10 mouse cellular contexts compared by ENCODE assay signal in genomic region chr16:38985411-38985810, GRCm38 (mm10).
DNase-seq lines count a peak whose midpoint lies in the region; ATAC-seq and TF ChIP-seq lines count a peak whose summit lies in the region.
"Had no signal": no experiment of that assay in that cellular context is flagged by ENCODE, and none has a peak within 500 bp of the region (broad histone marks: within the 10 kb centered on the region; RNA-seq: fewer than 3 reads in every experiment).

No protein-coding gene starts in this region.

- H3K4me2 ChIP-seq in forebrain, postnatal 0 days (ENCODE audit: low read depth): no peak overlapping the region
- no peak overlapping the region for H3K4me2 ChIP-seq in forebrain, embryonic 13.5 days
- no peak overlapping the region for H3K4me2 ChIP-seq in lung, postnatal 0 days (replicated peaks; ENCODE audit: low read depth, low read length)
- no peak overlapping the region for H3K4me2 ChIP-seq in hindbrain, embryonic 16.5 days (ENCODE audit: low read length)
- H3K4me2 ChIP-seq in neural tube, embryonic 14.5 days (ENCODE audit: low read depth, low read length): no peak overlapping the region

- H3K27ac ChIP-seq in forebrain, postnatal 0 days (ENCODE audit: low read depth, low read length): no peak overlapping the region
- H3K27ac ChIP-seq in forebrain, embryonic 13.5 days: no peak overlapping the region; the same call in 1 of the 2 replicates
- H3K27ac ChIP-seq in lung, postnatal 0 days (ENCODE audit: low read length): no peak overlapping the region
- H3K27ac ChIP-seq in hindbrain, embryonic 16.5 days (ENCODE audit: low read depth, low read length): no peak overlapping the region
- H3K27ac ChIP-seq in neural tube, embryonic 14.5 days (ENCODE audit: low read depth, low read length): no peak overlapping the region

- TF ChIP-seq EP300 in lung, postnatal 0 days (IDR thresholded peaks at IDR 0.05): no peak

- no peak overlapping the region for H3K9ac ChIP-seq in forebrain, postnatal 0 days
- no peak overlapping the region for H3K9ac ChIP-seq in forebrain, embryonic 13.5 days
- no peak overlapping the region for H3K9ac ChIP-seq in lung, postnatal 0 days (replicated peaks; ENCODE audit: low read depth)
- H3K9ac ChIP-seq in hindbrain, embryonic 16.5 days (ENCODE audit: low read depth, low read length): no peak overlapping the region
- H3K9ac ChIP-seq in neural tube, embryonic 14.5 days (replicated peaks; ENCODE audit: low read depth, low read length): no peak overlapping the region

- H3K4me1 ChIP-seq in forebrain, postnatal 0 days (ENCODE audit: insufficient read depth): no peaks in the 10 kb centered on the region
- H3K4me1 ChIP-seq in forebrain, embryonic 13.5 days: peaks cover 44% of the 10 kb centered on the region
- no peaks in the 10 kb centered on the region for H3K4me1 ChIP-seq in lung, postnatal 0 days (ENCODE audit: insufficient read depth, low read depth, low read length)
- no peaks in the 10 kb centered on the region; the same call in 1 of the 2 replicates for H3K4me1 ChIP-seq in hindbrain, embryonic 16.5 days (ENCODE audit: control insufficient read depth, insufficient read depth, low read depth, low read length)
- H3K4me1 ChIP-seq in neural tube, embryonic 14.5 days (ENCODE audit: control insufficient read depth, insufficient read depth, low read length): no peaks in the 10 kb centered on the region

- TF ChIP-seq CTCF in forebrain, postnatal 0 days (IDR thresholded peaks at IDR 0.05; ENCODE audit: low read depth): no peak
- TF ChIP-seq CTCF in lung, postnatal 0 days (IDR thresholded peaks at IDR 0.05): no peak

- no peaks in the 10 kb centered on the region for H3K36me3 ChIP-seq in forebrain, postnatal 0 days (ENCODE audit: insufficient read depth)
- no peaks in the 10 kb centered on the region for H3K36me3 ChIP-seq in forebrain, embryonic 13.5 days (ENCODE audit: poor library complexity, severe bottlenecking)
- H3K36me3 ChIP-seq in lung, postnatal 0 days (ENCODE audit: insufficient read depth, low read length): no peaks in the 10 kb centered on the region
- H3K36me3 ChIP-seq in hindbrain, embryonic 16.5 days (ENCODE audit: control insufficient read depth, insufficient read depth, low read length): no peaks in the 10 kb centered on the region
- no peaks in the 10 kb centered on the region for H3K36me3 ChIP-seq in neural tube, embryonic 14.5 days (ENCODE audit: control insufficient read depth, insufficient read depth, low read length)

- WGBS in forebrain, postnatal 0 days: 15% methylated on average over 3 of the region's 3 CpGs
- WGBS in forebrain, embryonic 13.5 days: 28% methylated on average over 3 of the region's 3 CpGs
- WGBS in lung, postnatal 0 days: 50% methylated on average over 3 of the region's 3 CpGs
- WGBS in hindbrain, embryonic 16.5 days: 22% methylated on average over 3 of the region's 3 CpGs
- 25% methylated on average over 3 of the region's 3 CpGs for WGBS in neural tube, embryonic 14.5 days

- DNase-seq in forebrain, postnatal 0 days: peak; percentile 27
- peak; percentile 39 for DNase-seq in lung, postnatal 0 days (ENCODE audit: low spot score)
- DNase-seq in lung, postnatal 4 days: no peak
- DNase-seq in spleen, postnatal 36 days (ENCODE audit: low spot score in 2 of 2): no peak
- no peak for DNase-seq in urinary bladder, postnatal 25 days (ENCODE audit: low spot score)
- DNase-seq: heart, postnatal 36 days; liver had no signal

- no peaks in the 10 kb centered on the region for H3K9me3 ChIP-seq in forebrain, postnatal 0 days (ENCODE audit: low read length)
- H3K9me3 ChIP-seq in forebrain, embryonic 13.5 days (replicated peaks): no peaks in the 10 kb centered on the region
- H3K9me3 ChIP-seq in lung, postnatal 0 days (ENCODE audit: low read length): no peaks in the 10 kb centered on the region
- no peaks in the 10 kb centered on the region for H3K9me3 ChIP-seq in hindbrain, embryonic 16.5 days (ENCODE audit: control insufficient read depth, low read length)
- no peaks in the 10 kb centered on the region for H3K9me3 ChIP-seq in neural tube, embryonic 14.5 days (ENCODE audit: control insufficient read depth, low read length)

- H3K4me3 ChIP-seq in forebrain, postnatal 0 days (ENCODE audit: low read depth, low read length): no peak overlapping the region
- H3K4me3 ChIP-seq in forebrain, embryonic 13.5 days: no peak overlapping the region
- H3K4me3 ChIP-seq in lung, postnatal 0 days (ENCODE audit: low read depth, low read length): no peak overlapping the region
- H3K4me3 ChIP-seq in hindbrain, embryonic 16.5 days (ENCODE audit: low read length): no peak overlapping the region
- H3K4me3 ChIP-seq in neural tube, embryonic 14.5 days (ENCODE audit: low read depth, low read length): no peak overlapping the region

- H3K27me3 ChIP-seq in forebrain, postnatal 0 days (ENCODE audit: insufficient read depth, low read length): no peaks in the 10 kb centered on the region
- no peaks in the 10 kb centered on the region for H3K27me3 ChIP-seq in forebrain, embryonic 13.5 days
- no peaks in the 10 kb centered on the region for H3K27me3 ChIP-seq in lung, postnatal 0 days (replicated peaks; ENCODE audit: insufficient read depth, low read length)
- no peaks in the 10 kb centered on the region for H3K27me3 ChIP-seq in hindbrain, embryonic 16.5 days (replicated peaks; ENCODE audit: control insufficient read depth, insufficient read depth, low read length)
- H3K27me3 ChIP-seq in neural tube, embryonic 14.5 days (ENCODE audit: control insufficient read depth, insufficient read depth, low read length): no peaks in the 10 kb centered on the region

- peak; percentile 56 for ATAC-seq in forebrain, postnatal 0 days
- ATAC-seq in forebrain, embryonic 13.5 days: no peak; the same call in 1 of the 2 replicates
- no peak for ATAC-seq in lung, postnatal 0 days
- peak; percentile 86 for ATAC-seq in hindbrain, embryonic 16.5 days
- ATAC-seq in neural tube, embryonic 14.5 days (ENCODE audit: low read depth): peak; percentile 75

Comparison
In these comparisons a context has a peak if more than half of its experiments do, and no peak if none do; other contexts are left out.
1. ATAC-seq: peak in forebrain, postnatal 0 days (single experiment), hindbrain, embryonic 16.5 days (single experiment) and neural tube, embryonic 14.5 days (single experiment); none in forebrain, embryonic 13.5 days (single experiment) and lung, postnatal 0 days (single experiment).
2. DNase-seq: peak in forebrain, postnatal 0 days (single experiment) and lung, postnatal 0 days (single experiment); none in lung, postnatal 4 days (0 of 2), spleen, postnatal 36 days (0 of 2) and urinary bladder, postnatal 25 days (single experiment).